Mouse (Mus musculus) ovary, postnatal 14 days (tissue): Measurements from ENCODE around the gene Timd4.

ENCODE experiments used
- DNase-seq: peaks from one replicate; pipeline ENCODE4 v3.0.0; 2022; ENCODE audit warnings: low spot score

Gene Timd4

DNA sequence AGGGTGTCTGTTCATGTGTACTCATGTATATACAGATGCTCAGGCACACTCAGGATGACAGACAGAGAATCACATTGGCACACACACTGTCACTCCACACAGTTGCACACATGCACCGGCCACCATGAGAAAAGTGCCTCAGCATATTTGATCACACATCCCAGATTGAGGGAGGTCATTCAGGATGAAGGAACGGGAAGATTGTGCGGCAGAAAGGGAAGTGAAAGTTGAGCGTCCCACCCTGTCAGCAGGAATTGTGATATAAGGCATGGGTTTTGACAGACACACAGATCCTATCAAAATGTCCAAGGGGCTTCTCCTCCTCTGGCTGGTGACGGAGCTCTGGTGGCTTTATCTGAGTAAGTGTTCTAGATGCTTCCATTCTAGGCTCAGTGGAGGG lies at the start of gene Timd4:
Gene Timd4, plus strand, starts transcription at position 290 of the 400 bp plus-strand sequence.
- DNase-seq = no peak

DNA sequence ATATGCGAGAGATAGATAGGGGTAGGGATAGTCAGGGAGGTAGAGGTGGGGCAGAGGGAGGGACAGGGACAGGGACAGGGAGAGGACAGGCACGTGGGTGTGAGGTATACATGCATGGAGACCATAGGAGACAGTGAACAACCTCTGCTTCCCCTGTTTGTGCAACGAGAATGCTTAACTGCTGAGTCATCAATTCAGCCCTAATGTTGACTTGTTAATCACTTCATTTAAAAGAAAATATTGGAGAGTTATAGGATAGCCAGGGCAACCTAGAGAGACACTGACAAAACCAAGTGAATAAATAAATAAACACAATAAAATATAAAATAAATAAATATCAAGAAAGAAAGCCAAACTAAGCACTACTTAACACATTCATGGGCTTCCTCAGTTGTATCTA lies 33.7 kb upstream of the Timd4 start:
- no peak for DNase-seq

DNA sequence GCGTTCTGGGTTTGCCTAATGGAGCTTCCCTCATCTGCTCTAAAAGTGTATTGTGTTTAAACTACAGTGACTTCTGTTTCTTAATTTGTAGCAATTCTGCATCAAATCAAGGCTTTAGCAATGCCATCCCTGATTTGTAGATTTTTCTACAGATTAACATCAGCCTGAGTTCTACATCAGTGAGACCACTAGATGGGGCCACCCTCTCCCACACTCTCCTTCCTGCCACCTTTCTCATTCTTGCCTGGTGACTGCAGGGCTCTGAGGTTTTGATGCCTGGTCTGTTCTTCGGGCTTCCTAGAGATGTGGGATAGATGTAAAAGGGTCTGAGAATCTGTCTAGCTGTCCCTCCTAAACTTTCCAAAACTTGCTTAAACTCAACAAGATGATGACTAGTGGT lies 30.8 kb upstream of the Timd4 start:
- DNase-seq = no peak

DNA sequence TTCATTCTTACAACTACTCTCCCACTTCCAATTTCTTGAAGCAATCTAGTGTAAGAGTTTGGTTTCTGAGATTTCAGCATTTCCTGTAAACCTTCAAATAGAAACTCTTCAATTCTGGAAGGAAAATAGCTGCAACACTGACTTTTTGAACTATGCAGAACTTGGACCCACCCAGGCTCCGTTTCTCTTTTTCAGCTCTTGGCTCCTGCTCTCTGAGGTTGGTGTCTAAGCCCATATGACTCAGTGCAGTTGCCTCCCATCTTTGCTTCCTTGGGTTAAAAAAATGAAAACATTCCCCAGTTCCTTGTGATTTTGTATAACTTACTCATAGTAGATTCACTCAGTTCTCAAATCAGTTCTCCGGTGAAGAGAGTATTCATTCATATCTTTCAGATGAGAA lies 6.2 kb upstream of the Timd4 start:
- DNase-seq = no peak

DNA sequence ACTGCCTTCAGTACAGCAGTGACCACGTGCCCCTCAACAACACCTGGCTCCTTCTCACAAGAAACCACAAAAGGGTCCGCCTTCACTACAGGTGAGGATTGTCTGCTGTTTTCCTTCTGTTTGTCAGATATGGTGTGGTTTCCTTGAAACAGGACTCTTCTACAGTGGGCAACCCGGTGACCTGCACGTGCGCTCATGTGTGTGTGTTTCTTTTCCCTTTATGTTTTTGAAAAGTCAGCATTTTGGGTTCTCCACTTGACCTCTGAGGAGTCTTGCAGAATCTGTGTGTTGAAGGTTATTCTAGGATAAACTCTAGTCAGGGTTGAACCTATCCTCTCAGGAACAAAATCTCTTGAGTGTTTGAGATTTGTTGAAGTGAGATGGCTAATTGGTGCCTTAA lies 7.1 kb downstream of the Timd4 start:
- DNase-seq = no peak

DNA sequence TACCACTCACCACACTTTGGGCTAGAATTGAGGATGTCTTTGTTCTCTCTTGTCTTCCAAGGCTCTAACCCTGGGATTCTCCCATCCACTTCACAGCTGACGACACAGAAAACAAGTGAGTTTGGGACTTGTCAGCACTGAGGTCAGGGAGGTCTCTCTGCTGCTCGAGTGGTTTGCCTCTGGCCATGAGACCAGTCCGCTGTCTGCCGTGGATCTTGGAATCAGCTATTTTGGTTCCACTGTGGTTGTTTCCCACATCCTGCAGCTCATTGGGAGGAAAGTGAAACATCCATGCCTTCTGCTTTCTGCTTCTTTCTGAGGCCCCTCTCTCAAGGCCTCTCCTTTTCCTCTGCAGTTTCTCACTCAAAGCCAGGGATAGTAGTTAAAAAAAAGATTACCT lies 9.3 kb downstream of the Timd4 start:
- no peak for DNase-seq

DNA sequence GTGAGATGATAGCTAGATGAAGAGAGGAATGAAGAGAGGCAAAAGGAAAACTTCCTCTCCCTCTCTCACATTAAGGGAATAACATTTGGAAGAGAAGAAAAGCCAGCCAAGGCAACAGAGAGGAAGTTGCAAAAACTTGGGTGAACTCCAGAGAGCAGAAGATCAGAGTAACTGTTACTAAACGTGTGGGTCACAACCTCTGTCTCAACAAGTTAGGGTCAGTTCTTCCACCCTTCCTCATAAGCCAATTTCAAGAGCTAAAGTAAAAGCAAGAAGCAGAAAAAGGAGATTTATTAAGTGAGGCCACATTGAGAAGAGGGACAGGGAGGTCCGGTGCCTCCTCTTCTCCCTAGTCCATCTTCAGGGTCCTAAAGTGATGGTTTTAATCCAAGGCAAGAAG lies 19.7 kb downstream of the Timd4 start:
- no peak for DNase-seq

DNA sequence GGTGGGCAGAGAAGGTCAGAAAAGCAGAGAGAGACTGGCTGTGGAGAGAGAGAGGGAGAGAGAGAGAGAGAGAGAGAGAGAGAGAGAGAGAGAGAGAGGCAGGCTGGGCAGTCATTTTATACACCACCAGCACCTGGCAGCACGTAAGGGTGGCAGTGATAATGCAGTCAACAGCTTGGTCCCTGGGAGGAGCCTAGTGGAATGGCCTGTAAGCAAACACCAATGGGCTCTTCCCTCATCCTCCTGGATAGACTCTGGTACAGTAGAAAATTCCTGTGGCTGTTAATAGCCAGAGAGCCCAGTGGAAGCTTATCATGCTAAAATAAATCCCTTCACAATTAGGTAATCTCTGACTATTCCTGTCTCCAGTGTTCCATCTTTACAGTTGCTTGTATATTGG lies 24.5 kb downstream of the Timd4 start:
- no peak for DNase-seq

DNA sequence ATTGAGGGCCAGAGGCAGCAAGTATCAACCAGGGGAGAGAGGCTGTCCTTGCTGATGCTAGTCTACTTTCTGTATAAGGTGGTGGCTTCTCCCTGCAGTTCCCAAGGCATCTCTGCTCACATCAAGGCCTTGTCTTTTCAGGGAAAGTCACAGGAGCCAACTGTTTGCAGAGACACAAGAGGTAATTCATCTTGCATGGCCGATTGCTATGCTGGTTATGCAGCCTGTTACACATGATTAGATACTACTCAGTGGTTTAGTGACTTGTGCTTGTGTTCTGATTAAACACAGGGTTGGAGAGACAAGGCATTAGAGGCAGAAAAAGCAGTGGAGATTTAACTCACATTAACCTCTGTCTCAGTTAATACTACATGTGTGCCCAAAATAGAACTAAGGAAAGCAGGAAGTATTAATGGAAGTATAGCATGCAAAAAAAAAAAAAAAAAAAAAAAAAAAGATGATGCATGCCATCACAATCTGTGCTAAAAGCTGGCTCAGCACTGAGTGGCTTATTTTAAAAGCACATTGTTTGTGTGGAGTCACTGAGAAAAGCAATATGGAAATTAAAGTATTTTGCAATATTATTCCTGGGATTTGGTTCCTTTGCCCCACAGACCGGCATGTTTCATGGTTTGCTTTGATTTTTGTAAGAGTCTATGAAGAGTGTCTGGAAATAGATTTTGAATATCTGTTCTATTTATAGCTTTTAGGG lies 31.6 kb downstream of the Timd4 start:
- DNase-seq = no peak

DNA sequence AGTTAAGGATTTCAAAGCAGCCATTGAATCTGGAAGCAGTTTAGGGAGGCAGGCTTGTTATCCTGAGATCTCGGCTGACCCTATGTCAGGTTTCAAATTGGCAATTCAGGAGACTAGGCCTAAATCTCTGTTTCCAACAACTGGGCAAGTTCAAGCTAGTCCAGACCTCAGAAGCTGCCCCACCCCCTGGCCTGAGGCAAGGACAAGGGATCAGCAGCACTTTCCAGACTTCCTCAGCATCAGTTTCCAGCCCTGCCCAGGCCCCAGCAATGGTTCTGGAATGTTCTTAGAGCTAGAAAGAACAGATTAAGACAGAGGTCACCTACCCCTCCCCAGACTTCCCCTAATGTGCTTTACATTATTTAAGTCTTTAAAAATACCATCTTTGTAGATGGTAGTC lies 36.1 kb downstream of the Timd4 start:
- no peak for DNase-seq

DNA sequence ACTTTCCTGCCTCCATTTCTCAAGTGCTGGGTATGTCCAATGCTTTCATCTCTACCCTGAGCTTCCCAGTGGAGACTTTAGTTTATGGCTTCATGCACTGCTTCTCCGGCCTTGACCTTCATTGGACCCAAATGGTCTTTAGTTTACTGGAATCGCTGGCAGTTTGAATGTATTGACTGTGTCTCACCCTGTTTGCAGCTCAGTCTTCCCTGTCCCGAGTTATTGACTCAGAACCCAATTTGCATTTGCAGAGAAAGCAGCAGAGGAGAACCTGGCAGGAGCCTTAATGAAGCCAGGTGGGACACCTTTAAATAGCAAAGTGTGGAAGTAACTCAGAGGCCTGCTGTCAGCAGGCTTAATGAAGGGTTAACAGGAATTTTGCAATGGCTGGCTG lies 37.2 kb downstream of the Timd4 start:
- no peak for DNase-seq

DNA sequence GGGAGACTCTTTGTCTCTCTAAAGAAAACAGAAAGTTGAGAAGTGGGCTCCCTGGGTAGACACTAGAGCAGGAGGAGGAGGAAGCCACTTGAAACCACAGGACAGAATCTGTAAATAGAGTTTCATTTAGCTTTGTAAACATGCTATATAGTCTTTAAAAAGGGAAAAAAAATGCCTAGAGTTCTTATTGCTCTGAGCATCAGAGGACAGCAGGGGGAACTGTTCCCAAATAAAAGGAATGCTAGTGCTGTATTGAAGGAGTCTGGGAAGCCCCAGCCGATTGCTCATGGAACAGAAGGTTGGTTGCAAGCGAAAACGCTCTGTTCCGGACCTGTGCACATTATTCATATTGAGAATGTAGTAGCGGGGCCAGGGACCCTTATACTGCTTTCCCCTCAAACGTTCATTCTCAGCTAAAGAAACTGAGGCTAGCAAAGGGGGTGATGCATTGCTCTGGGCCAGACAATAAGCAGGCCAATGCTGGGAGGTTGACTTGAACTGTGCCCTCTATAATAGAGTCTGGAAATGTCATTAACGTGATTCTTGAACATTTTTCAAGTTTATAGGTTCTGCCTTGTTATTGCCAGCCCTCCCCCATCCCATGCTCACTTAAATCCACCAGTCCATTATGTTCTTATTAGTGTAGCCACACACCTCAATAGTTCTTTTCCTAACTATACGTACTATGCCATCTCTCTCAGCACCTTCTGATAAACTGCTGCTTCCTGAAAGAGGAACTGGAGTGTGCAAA lies 37.8 kb downstream of the Timd4 start:
- DNase-seq = no peak

DNA sequence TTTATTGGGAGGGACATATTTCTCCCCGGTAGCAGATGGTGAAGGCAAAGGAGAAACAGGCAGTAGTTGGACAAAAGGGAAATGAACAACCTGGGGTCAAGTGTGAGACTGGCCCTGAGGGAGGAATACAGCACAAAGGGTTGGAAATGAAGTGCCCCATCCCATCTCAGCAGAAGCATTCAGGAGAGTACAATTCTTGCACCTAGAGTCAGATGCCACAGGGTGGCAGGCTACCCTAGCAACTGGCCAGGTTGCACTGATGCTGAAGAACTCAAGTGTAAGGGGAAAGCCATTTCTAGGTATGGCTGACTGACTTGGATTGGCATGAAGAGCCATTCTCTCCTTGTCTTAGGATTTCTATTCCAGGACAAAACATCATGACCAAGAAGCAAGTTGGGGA lies 54.2 kb downstream of the Timd4 start:
- DNase-seq = no peak

DNA sequence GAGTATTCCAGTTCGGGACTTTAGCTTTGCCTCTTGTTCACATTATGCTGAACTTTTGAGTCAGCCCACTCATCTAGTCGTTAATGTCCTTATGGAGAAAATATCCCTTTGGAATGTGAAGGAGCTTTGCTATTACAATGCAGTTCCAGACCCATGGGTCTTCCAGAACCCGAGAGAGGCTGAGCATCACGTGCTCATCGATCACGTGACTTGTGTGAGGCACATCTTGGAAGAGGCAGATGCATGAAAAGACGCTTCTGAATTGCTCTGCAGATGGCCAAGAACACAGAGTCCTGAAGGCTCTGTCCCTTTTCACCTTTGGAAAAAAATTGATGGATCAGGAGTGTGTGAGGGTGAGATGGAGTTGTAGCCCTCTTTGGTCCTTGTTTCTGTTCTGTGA lies 58.0 kb downstream of the Timd4 start:
- DNase-seq = no peak

DNA sequence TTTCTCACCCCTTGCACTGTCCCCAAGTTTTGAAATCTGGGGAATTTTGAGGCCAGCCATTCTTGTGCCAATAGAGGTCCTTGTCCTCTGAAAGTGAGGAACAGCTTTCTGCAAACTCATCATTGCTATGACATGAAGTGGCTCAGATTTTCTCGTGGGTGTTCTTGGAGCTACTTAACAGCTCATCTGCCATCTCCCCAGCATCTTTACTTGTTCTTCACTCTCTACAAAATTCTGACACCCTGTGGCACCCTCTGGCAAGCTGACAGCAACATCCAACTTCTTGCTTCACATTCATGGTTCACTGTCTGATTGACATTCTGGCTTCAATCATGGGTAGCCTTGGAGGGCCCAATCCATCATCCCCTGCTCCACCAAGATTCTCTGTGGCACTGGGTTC lies 65.2 kb downstream of the Timd4 start:
- DNase-seq = no peak

DNA sequence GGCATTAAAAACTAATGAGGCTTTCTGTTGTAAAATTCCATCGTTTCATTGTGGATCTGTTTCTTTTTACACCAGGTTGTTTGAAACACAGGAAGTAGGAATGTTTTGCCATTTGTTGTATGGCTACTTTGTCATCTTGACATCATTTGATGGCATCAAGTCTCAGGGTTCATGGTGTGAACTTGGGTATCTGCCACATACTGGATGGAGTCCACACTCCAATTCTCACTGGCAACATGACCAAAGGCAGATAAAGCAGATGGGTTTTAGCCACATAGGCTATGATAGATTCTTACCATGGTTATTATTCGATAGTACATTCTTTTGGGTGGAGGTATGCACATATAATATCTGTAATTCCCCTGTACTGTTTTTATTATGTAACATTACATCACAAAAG lies 71.9 kb downstream of the Timd4 start:
- no peak for DNase-seq

DNA sequence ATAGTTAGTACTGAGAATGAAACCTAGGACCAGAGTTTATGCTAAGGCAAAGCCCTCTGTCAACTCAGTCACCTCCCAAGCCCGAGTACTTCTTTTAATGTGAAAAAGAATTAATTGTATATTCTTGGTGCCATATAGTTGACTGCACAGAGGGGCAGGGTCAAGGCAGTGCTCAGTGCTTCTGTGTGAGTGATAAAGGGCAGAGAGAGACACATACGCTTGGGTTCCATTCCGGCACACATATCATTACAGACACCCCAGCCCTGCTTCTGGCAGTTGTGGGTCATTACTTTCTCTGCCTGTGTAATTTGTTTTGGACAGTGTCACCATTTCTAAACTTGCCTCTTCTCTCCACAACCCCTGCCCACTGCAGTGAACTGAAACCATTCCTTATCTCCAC lies 78.5 kb downstream of the Timd4 start:
- no peak for DNase-seq
